Mouse (Mus musculus) lung, postnatal 4 days (tissue): ENCODE data around the gene S100a16.

ENCODE experiments used
- DNase-seq, 2 experiments: peaks; one replicate each; pipeline ENCODE4 v3.0.0; 2021

S100a16 gene

GRCm38 (mm10) chr3:90525421-90525820 lies 11.6 kb upstream of the S100a16 start:
- peak; percentile 57 to 63 for DNase-seq

- no peak for DNase-seq
Observed at GRCm38 (mm10) chr3:90526076-90526475, 11.0 kb upstream of the S100a16 start.

- DNase-seq, result peak; percentile 73 to 86
Observed at GRCm38 (mm10) chr3:90526580-90526979, 10.5 kb upstream of the S100a16 start, which contains the start of gene S100a14. S100a14 (plus strand) TSS chr3:90526856.

- DNase-seq, result no peak
Observed at GRCm38 (mm10) chr3:90527291-90527873, 9.7 kb upstream of the S100a16 start.

GRCm38 (mm10) chr3:90531713-90532112 lies 5.3 kb upstream of the S100a16 start:
- DNase-seq, result no peak

GRCm38 (mm10) chr3:90535446-90535845 lies 1.6 kb upstream of the S100a16 start:
- no peak for DNase-seq

- no peak for DNase-seq
Observed at GRCm38 (mm10) chr3:90537905-90538296, 847 bp downstream of the S100a16 start.

GRCm38 (mm10) chr3:90540904-90541303 lies 3.9 kb downstream of the S100a16 start:
- peak; percentile 59 to 73 for DNase-seq

GRCm38 (mm10) chr3:90549676-90550420 lies 12.8 kb downstream of the S100a16 start:
- no peak for DNase-seq

- DNase-seq, result no peak
Observed at GRCm38 (mm10) chr3:90550421-90550790, 13.4 kb downstream of the S100a16 start.

- DNase-seq, result no peak
Observed at GRCm38 (mm10) chr3:90552231-90552630, 15.2 kb downstream of the S100a16 start.

- DNase-seq, result no peak
Observed at GRCm38 (mm10) chr3:90555954-90556353, 18.9 kb downstream of the S100a16 start.

GRCm38 (mm10) chr3:90560008-90560628 lies 23.1 kb downstream of the S100a16 start, which contains the start of gene S100a3:
S100a3 (plus strand) TSS chr3:90560578.
- no peak for DNase-seq

GRCm38 (mm10) chr3:90574691-90575090 lies 37.6 kb downstream of the S100a16 start:
- no peak for DNase-seq

- DNase-seq, result no peak
Observed at GRCm38 (mm10) chr3:90575320-90575719, 38.3 kb downstream of the S100a16 start.

- no peak for DNase-seq
Observed at GRCm38 (mm10) chr3:90576351-90577001, 39.4 kb downstream of the S100a16 start.

- no peak for DNase-seq
Observed at GRCm38 (mm10) chr3:90579433-90579832, 42.4 kb downstream of the S100a16 start.

GRCm38 (mm10) chr3:90581141-90581540 lies 44.1 kb downstream of the S100a16 start:
- DNase-seq, result no peak

GRCm38 (mm10) chr3:90582156-90582555 lies 45.1 kb downstream of the S100a16 start:
- no peak for DNase-seq

GRCm38 (mm10) chr3:90582556-90582955 lies 45.5 kb downstream of the S100a16 start:
- DNase-seq, result no peak

- peak in 1 of 2 experiments; percentile 6 for DNase-seq
Observed at GRCm38 (mm10) chr3:90583893-90584292, 46.8 kb downstream of the S100a16 start.

- peak; percentile 59 to 80 for DNase-seq
Observed at GRCm38 (mm10) chr3:90585595-90585994, 48.5 kb downstream of the S100a16 start.

GRCm38 (mm10) chr3:90586016-90586643 lies 49.1 kb downstream of the S100a16 start:
- no peak for DNase-seq
